ENCODE assay signal across 9 mouse cellular contexts in the genomic region with DNA sequence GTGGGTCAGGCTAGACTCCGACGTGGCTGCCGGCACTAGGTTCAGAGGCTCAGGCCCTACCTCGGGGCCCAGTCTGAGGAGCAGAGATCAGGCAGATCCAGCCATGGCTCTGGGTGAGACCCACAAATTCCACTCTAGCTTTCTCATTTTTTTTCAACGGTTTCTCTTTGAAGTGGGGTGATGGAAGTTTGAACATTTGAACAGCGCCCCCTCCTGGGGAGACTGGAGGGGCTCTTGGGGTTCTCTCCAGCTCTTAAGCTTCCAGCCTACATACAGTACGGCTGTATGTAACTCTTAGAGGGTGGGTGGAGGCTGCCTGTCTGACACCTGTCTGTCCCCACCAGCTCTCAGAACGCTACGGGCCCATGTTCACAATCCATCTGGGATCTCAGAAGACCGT. TPM values are rescaled to one million over a fixed set of nuclear protein-coding genes. Genes with fewer than 3 reads are reported as not detected.
A peak's percentile ranks its signal among the peaks of the same experiment; 100 is the strongest.
DNase-seq lines count a peak whose midpoint lies in the region; ATAC-seq and TF ChIP-seq lines count a peak whose summit lies in the region.
"Had no signal": no experiment of that assay in that cellular context is flagged by ENCODE, and none has a peak within 500 bp of the region (broad histone marks: within the 10 kb centered on the region; RNA-seq: fewer than 3 reads in every experiment).

No protein-coding gene starts in this region.

- no peaks in the 10 kb centered on the region for H3K4me1 ChIP-seq in heart, adult 2 months (ENCODE audit: control insufficient read depth, insufficient read depth, low read length)
- H3K4me1 ChIP-seq in heart, embryonic 11.5 days (ENCODE audit: control insufficient read depth, insufficient read depth, low read length): no peaks in the 10 kb centered on the region; the same call in 1 of the 2 replicates
- H3K4me1 ChIP-seq: hindbrain, embryonic 15.5 days had no signal

- no peak overlapping the region for H3K4me3 ChIP-seq in heart, adult 2 months
- H3K4me3 ChIP-seq in heart, embryonic 11.5 days (ENCODE audit: low read depth, low read length): no peak overlapping the region
- H3K4me3 ChIP-seq: hindbrain, embryonic 15.5 days had no signal

- H3K79me2 ChIP-seq in heart, adult 2 months (replicated peaks; ENCODE audit: control insufficient read depth, insufficient read depth, low read length): no peaks in the 10 kb centered on the region

- intact Hi-C loops in heart, adult 2 months (cut with DNase I): no loop called here
- intact Hi-C loops in heart, postnatal 14 days (cut with DNase I): no loop called here

- H3K9ac ChIP-seq in heart, adult 2 months (ENCODE audit: low read depth, low read length): no peak overlapping the region
- H3K9ac ChIP-seq in heart, embryonic 11.5 days (ENCODE audit: low read depth, low read length): no peak overlapping the region
- H3K9ac ChIP-seq: hindbrain, embryonic 15.5 days had no signal

- no peak for TF ChIP-seq POLR2A in heart, adult 2 months (IDR thresholded peaks at IDR 0.05; ENCODE audit: insufficient read depth, low read depth, low read length)

- no peak for DNase-seq in heart, adult 2 months
- no peak for DNase-seq in heart, postnatal 14 days
- peak; percentile 70 to 71 for DNase-seq in B cell, adult 2 months
- DNase-seq in c-Kit-positive CD71-negative TER-119-negative erythroid progenitor cells, embryonic 14.5 days (ENCODE audit: low read depth): peak; percentile 81
- DNase-seq in spleen, adult 18-20 months: no peak

- WGBS in heart, adult 2 months: 61% methylated on average over 10 of the region's 10 CpGs
- 56% methylated on average over 10 of the region's 10 CpGs for WGBS in heart, embryonic 11.5 days (ENCODE audit: insufficient replicate concordance)

- no peak overlapping the region for H3K4me2 ChIP-seq in heart, embryonic 11.5 days
- H3K4me2 ChIP-seq: hindbrain, embryonic 15.5 days had no signal

- no peak overlapping the region for H3K27ac ChIP-seq in heart, adult 2 months
- H3K27ac ChIP-seq in heart, embryonic 11.5 days (ENCODE audit: low read depth, low read length): no peak overlapping the region
- H3K27ac ChIP-seq: hindbrain, embryonic 15.5 days had no signal

- peak; percentile 53; the same call in 1 of the 2 replicates for ATAC-seq in megakaryocyte progenitor cell, adult 5-6 weeks (replicated peaks; ENCODE audit: poor library complexity)
- ATAC-seq in activated CD4-positive, CD25-positive, alpha-beta regulatory T cell, adult 4 months: no peak
- no peak for ATAC-seq in heart, embryonic 11.5 days (replicated peaks; ENCODE audit: insufficient number of reproducible peaks, low FRiP score, low TSS enrichment)

- TF ChIP-seq CTCF in heart, adult 2 months (IDR thresholded peaks at IDR 0.05): peak; percentile 51

- H3K27me3 ChIP-seq in heart, adult 2 months (ENCODE audit: control insufficient read depth, insufficient read depth, low read length): no peaks in the 10 kb centered on the region
- peaks cover 36% of the 10 kb centered on the region for H3K27me3 ChIP-seq in heart, embryonic 11.5 days (ENCODE audit: control insufficient read depth, insufficient read depth, low read length)

- no peak for TF ChIP-seq EP300 in heart, adult 2 months (IDR thresholded peaks at IDR 0.05; ENCODE audit: insufficient read depth, low read depth, low read length)

- no peaks in the 10 kb centered on the region for H3K9me3 ChIP-seq in heart, embryonic 11.5 days (replicated peaks; ENCODE audit: control insufficient read depth, low read length)
- H3K9me3 ChIP-seq: hindbrain, embryonic 15.5 days had no signal

- no peaks in the 10 kb centered on the region for H3K36me3 ChIP-seq in heart, adult 2 months (ENCODE audit: control insufficient read depth, insufficient read depth, low read length)
- H3K36me3 ChIP-seq in heart, embryonic 11.5 days (ENCODE audit: control insufficient read depth, insufficient read depth, low read length): no peaks in the 10 kb centered on the region
- H3K36me3 ChIP-seq: hindbrain, embryonic 15.5 days had no signal

RNA-seq across cellular contexts. Expression of gene Cyp2w1, which starts 1.1 kb away (rescaled TPM):
- not detected for total RNA-seq in heart, adult 2 months (2021)
- polyA plus RNA-seq in heart, adult 2 months (2012; rRNA removed): not detected in 2 replicates
- not detected for total RNA-seq in heart, postnatal 14 days (2021)
- total RNA-seq in megakaryocyte progenitor cell, adult 5-6 weeks (2015): not detected in 2 replicates
- total RNA-seq in megakaryocyte progenitor cell, adult 5-6 weeks (2017): not detected in 2 replicates
- not detected for polyA plus RNA-seq in activated CD4-positive, CD25-positive, alpha-beta regulatory T cell, adult 4 months (2017; shearing (Covaris generic))
- not detected in 2 replicates for polyA plus RNA-seq in heart, embryonic 11.5 days (2014; fragmentation: Nextera tagmentation; extraction: Ambion mirVana)
- polyA plus RNA-seq: hindbrain, embryonic 15.5 days had no signal

RNA-seq across cellular contexts. Expression of gene Cox19, which starts 2.3 kb away (rescaled TPM):
- 10 to 100 TPM; 82.8 to 94.8 TPM for total RNA-seq in heart, adult 2 months (2021)
- 110 and 112 TPM in 2 replicates for polyA plus RNA-seq in heart, adult 2 months (2012; rRNA removed)
- total RNA-seq in heart, postnatal 14 days (2021): 10 to 100 TPM; 78.6 to 85.9 TPM
- 30.3 and 32.1 TPM in 2 replicates for total RNA-seq in megakaryocyte progenitor cell, adult 5-6 weeks (2015)
- 27.1 and 29.3 TPM in 2 replicates for total RNA-seq in megakaryocyte progenitor cell, adult 5-6 weeks (2017)
- 10 to 100 TPM; 62.8 to 67.6 TPM for polyA plus RNA-seq in activated CD4-positive, CD25-positive, alpha-beta regulatory T cell, adult 4 months (2017; shearing (Covaris generic))
- 85.3 and 95.2 TPM in 2 replicates for polyA plus RNA-seq in heart, embryonic 11.5 days (2014; fragmentation: Nextera tagmentation; extraction: Ambion mirVana)

RNA-seq across cellular contexts. Expression of gene Gpr146, which starts 24.0 kb away (rescaled TPM):
- 10 to 100 TPM; 42.9 to 56.6 TPM for total RNA-seq in heart, adult 2 months (2021)
- polyA plus RNA-seq in heart, adult 2 months (2012; rRNA removed): 62.4 and 77.0 TPM in 2 replicates
- total RNA-seq in heart, postnatal 14 days (2021): 10 to 100 TPM; 41.8 to 46.5 TPM
- 6.0 and 6.3 TPM in 2 replicates for total RNA-seq in megakaryocyte progenitor cell, adult 5-6 weeks (2015)
- 5.7 and 6.7 TPM in 2 replicates for total RNA-seq in megakaryocyte progenitor cell, adult 5-6 weeks (2017)
- 1 to 10 TPM; 8.1 to 8.8 TPM for polyA plus RNA-seq in activated CD4-positive, CD25-positive, alpha-beta regulatory T cell, adult 4 months (2017; shearing (Covaris generic))
- 7.2 and 7.5 TPM in 2 replicates for polyA plus RNA-seq in heart, embryonic 11.5 days (2014; fragmentation: Nextera tagmentation; extraction: Ambion mirVana)

RNA-seq across cellular contexts. Expression of gene Adap1, which starts 28.1 kb away (rescaled TPM):
- total RNA-seq in heart, adult 2 months (2021): 1 to 10 TPM; 1.5 to 1.7 TPM
- polyA plus RNA-seq in heart, adult 2 months (2012; rRNA removed): 2.7 and 2.8 TPM in 2 replicates
- 1 to 10 TPM; 1.5 to 1.6 TPM for total RNA-seq in heart, postnatal 14 days (2021)
- total RNA-seq in megakaryocyte progenitor cell, adult 5-6 weeks (2015): 23.8 and 27.4 TPM in 2 replicates
- 29.9 and 47.0 TPM in 2 replicates for total RNA-seq in megakaryocyte progenitor cell, adult 5-6 weeks (2017)
- 1 to 10 TPM; 3.5 to 5.7 TPM for polyA plus RNA-seq in activated CD4-positive, CD25-positive, alpha-beta regulatory T cell, adult 4 months (2017; shearing (Covaris generic))
- 1.4 and 2.5 TPM in 2 replicates for polyA plus RNA-seq in heart, embryonic 11.5 days (2014; fragmentation: Nextera tagmentation; extraction: Ambion mirVana)

RNA-seq across cellular contexts. Expression of gene C130050O18Rik, which starts 51.6 kb away (rescaled TPM):
- 1 to 10 TPM in 1 of 2 experiments, under 1 TPM in 1; 0.68 to 1.1 TPM for total RNA-seq in heart, adult 2 months (2021)
- polyA plus RNA-seq in heart, adult 2 months (2012; rRNA removed): 0.98 and 1.1 TPM in 2 replicates
- under 1 TPM; 0.74 to 0.80 TPM for total RNA-seq in heart, postnatal 14 days (2021)
- 1.8 and 2.3 TPM in 2 replicates for total RNA-seq in megakaryocyte progenitor cell, adult 5-6 weeks (2015)
- 1.3 and 2.1 TPM in 2 replicates for total RNA-seq in megakaryocyte progenitor cell, adult 5-6 weeks (2017)
- not detected for polyA plus RNA-seq in activated CD4-positive, CD25-positive, alpha-beta regulatory T cell, adult 4 months (2017; shearing (Covaris generic))
- 0.17 and 0.21 TPM in 2 replicates for polyA plus RNA-seq in heart, embryonic 11.5 days (2014; fragmentation: Nextera tagmentation; extraction: Ambion mirVana)

Comparison
In these comparisons a context has a peak if more than half of its experiments do, and no peak if none do; other contexts are left out.
1. DNase-seq: peak in B cell, adult 2 months (2 of 2) and c-Kit-positive CD71-negative TER-119-negative erythroid progenitor cells, embryonic 14.5 days (single experiment); none in heart, adult 2 months (0 of 2), heart, postnatal 14 days (0 of 2) and spleen, adult 18-20 months (0 of 2).
2. RNA of gene Gpr146, which starts 24.0 kb away (total RNA-seq): 42.9 to 56.6 TPM in heart, adult 2 months and 41.8 to 46.5 TPM in heart, postnatal 14 days; 5.7 to 6.7 TPM in megakaryocyte progenitor cell, adult 5-6 weeks; every median in the first group is over 4 times any median in the second.